Mouse (Mus musculus): Measurements from ENCODE around the gene Lpcat4.
"Not testable (repeated sequence)": the region's sequence is repeated elsewhere in the genome, so short reads cannot be mapped to it uniquely, and the experiment has no call there.

Lpcat4 gene

GRCm38 (mm10) chr2:112261748-112262653, 22.7 kb downstream of the Lpcat4 start, which contains the start of gene Nop10:
Nop10 (plus strand) TSS chr2:112261926.
- peak; percentile 86 for DNase-seq

- DNase-seq, result no peak
These were observed 23.6 kb downstream of the Lpcat4 start for GRCm38 (mm10) chr2:112262779-112263295.

GRCm38 (mm10) chr2:112264364-112264763, 25.1 kb downstream of the Lpcat4 start:
- no peak for DNase-seq

- DNase-seq, result peak; percentile 96
These were observed 26.4 kb downstream of the Lpcat4 start, which contains the start of gene Slc12a6 for GRCm38 (mm10) chr2:112265448-112266241. Slc12a6 (plus strand) TSS chr2:112265825.

GRCm38 (mm10) chr2:112266242-112266592, 26.9 kb downstream of the Lpcat4 start, which contains the start of gene Gm21985:
Gm21985 (plus strand) TSS chr2:112266314.
- DNase-seq, result peak; percentile 79

GRCm38 (mm10) chr2:112266780-112267179, 27.5 kb downstream of the Lpcat4 start:
- no peak for DNase-seq

GRCm38 (mm10) chr2:112267547-112268269, 28.4 kb downstream of the Lpcat4 start:
- no peak for DNase-seq

GRCm38 (mm10) chr2:112270011-112270410, 30.7 kb downstream of the Lpcat4 start:
- DNase-seq, result no peak

GRCm38 (mm10) chr2:112272909-112273308, 33.6 kb downstream of the Lpcat4 start:
- peak; percentile 46 for DNase-seq

GRCm38 (mm10) chr2:112273474-112273873, 34.2 kb downstream of the Lpcat4 start:
- no peak for DNase-seq

- DNase-seq, result no peak
These were observed 37.6 kb downstream of the Lpcat4 start for GRCm38 (mm10) chr2:112276870-112277269.

GRCm38 (mm10) chr2:112282846-112283245, 43.6 kb downstream of the Lpcat4 start:
- DNase-seq, result no peak

GRCm38 (mm10) chr2:112284363-112285030, 45.2 kb downstream of the Lpcat4 start:
- peak; percentile 70 for DNase-seq

- no peak for DNase-seq
These were observed 45.7 kb downstream of the Lpcat4 start for GRCm38 (mm10) chr2:112285031-112285390.

GRCm38 (mm10) chr2:112286062-112286461, 46.8 kb downstream of the Lpcat4 start:
- DNase-seq, result not testable (repeated sequence)

- DNase-seq, result no peak
These were observed 47.8 kb downstream of the Lpcat4 start for GRCm38 (mm10) chr2:112287059-112287458.

GRCm38 (mm10) chr2:112289507-112289906, 50.2 kb downstream of the Lpcat4 start:
- no peak for DNase-seq

- DNase-seq, result no peak
These were observed 53.6 kb downstream of the Lpcat4 start for GRCm38 (mm10) chr2:112292823-112293222.

GRCm38 (mm10) chr2:112296211-112296610, 56.9 kb downstream of the Lpcat4 start:
- DNase-seq, result no peak

Data from liver (tissue).